Mouse (Mus musculus) thymus, adult 2 months (tissue): ENCODE data around the gene Gm28230.

Experiments used
- CTCF ChIP-seq: fragments of 200-500 bp; IDR thresholded peaks from 2 replicates; pipeline ENCODE4 v1.5.1; 2012; ENCODE audit warnings: mild to moderate bottlenecking, control low read depth, low read length, moderate library complexity, borderline replicate concordance; ENCODE audit not compliant: control insufficient read depth, poor library complexity, insufficient read depth; ENCODE audit errors: extremely low read depth
- POLR2A ChIP-seq: fragments of 200-500 bp; IDR thresholded peaks from 2 replicates; pipeline ENCODE4 v1.6.1; 2012; ENCODE audit warnings: mild to moderate bottlenecking, low read length, control low read depth, moderate library complexity; ENCODE audit not compliant: control insufficient read depth, poor library complexity, insufficient read depth; ENCODE audit errors: extremely low read depth

DNA sequence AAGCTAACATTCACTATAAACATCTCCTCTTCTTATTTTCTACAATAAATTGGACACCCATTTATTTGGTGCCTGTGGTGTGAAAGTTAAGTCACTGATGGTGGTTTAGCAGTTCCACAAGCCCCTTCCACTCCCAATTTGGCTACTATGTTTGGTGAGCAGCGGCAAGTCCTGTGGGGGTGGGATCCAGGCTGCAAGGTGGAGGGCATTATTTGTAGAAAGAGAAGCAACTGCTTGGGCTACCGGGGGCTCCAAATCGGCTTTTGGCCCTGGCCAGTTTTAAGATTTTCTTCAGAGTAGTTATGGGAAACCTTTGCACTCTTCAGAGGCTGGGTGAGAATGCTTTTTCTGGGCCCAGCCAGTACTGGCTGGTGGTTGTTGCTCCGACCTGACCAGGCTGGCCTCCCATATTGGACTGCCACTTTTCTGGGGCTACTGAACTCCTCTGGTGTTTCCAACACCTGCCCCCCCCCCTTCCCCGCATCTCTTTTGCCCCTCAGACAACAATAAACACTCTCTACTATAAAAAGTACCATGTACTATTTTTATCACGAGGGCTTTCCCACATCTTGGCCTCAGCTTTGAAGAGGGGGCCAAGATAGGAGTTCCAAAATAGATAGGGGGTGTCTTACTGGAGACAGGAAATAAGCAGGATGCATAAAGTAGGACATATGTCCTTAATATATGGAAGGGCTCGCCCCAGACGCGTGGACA, 5.4 kb downstream of the Gm28230 start:
- TF ChIP-seq CTCF (no peak), POLR2A (no peak)
